8 mouse cellular contexts compared by ENCODE assay signal in genomic region chr19:57452492-57453217, GRCm38 (mm10). TPM values are rescaled to one million over a fixed set of nuclear protein-coding genes. Genes with fewer than 3 reads are reported as not detected.
DNase-seq lines count a peak whose midpoint lies in the region; ATAC-seq and TF ChIP-seq lines count a peak whose summit lies in the region.

Gene Trub1 (plus strand): TSS chr19:57452912.

- ATAC-seq in heart, embryonic 15.5 days (replicated peaks; ENCODE audit: insufficient number of reproducible peaks, insufficient read depth, low FRiP score, low read depth), result peak; percentile 95
- ATAC-seq in liver, embryonic 14.5 days (ENCODE audit: insufficient read depth), result peak; percentile 95
- ATAC-seq in neural tube, embryonic 11.5 days (ENCODE audit: insufficient read depth, low FRiP score, low TSS enrichment), result peak; percentile 92
- peak; percentile 98 for ATAC-seq in stomach, postnatal 0 days (ENCODE audit: low FRiP score, low TSS enrichment)

- peak within 1 kb of the TSS; percentile 87 for H3K27ac ChIP-seq in CH12.LX (ENCODE audit: insufficient read depth, low read depth)
- peak within 1 kb of the TSS; percentile 85 for H3K27ac ChIP-seq in forebrain, embryonic 10.5 days
- peak within 1 kb of the TSS; percentile 60 for H3K27ac ChIP-seq in heart, embryonic 15.5 days
- H3K27ac ChIP-seq in liver, embryonic 14.5 days, result no peak within 1 kb of the TSS
- H3K27ac ChIP-seq in neural tube, embryonic 11.5 days (ENCODE audit: low read depth, low read length), result no peak within 1 kb of the TSS
- peak within 1 kb of the TSS; percentile 49 for H3K27ac ChIP-seq in stomach, postnatal 0 days (replicated peaks)

- H3K79me2 ChIP-seq in CH12.LX (replicated peaks; ENCODE audit: control insufficient read depth, extremely low read depth, insufficient read depth, poor library complexity, severe bottlenecking), result peaks cover 18% of the 10 kb centered on the region

- H3K27me3 ChIP-seq in CH12.LX (replicated peaks), result no peaks in the 10 kb centered on the region
- H3K27me3 ChIP-seq in forebrain, embryonic 10.5 days (ENCODE audit: poor library complexity, severe bottlenecking), result no peaks in the 10 kb centered on the region
- no peaks in the 10 kb centered on the region for H3K27me3 ChIP-seq in heart, embryonic 15.5 days
- H3K27me3 ChIP-seq in liver, embryonic 14.5 days (ENCODE audit: control insufficient read depth, insufficient read depth, low read length), result no peaks in the 10 kb centered on the region
- no peaks in the 10 kb centered on the region for H3K27me3 ChIP-seq in neural tube, embryonic 11.5 days (ENCODE audit: control insufficient read depth, insufficient read depth, low read length)
- no peaks in the 10 kb centered on the region for H3K27me3 ChIP-seq in stomach, postnatal 0 days (ENCODE audit: control insufficient read depth, insufficient read depth, low read length)

- peaks cover 0 to 19% of the 10 kb centered on the region in 2 experiments; a peak in 2 of 4 replicates for H3K4me1 ChIP-seq in CH12.LX (ENCODE audit: control insufficient read depth in 1 of 2, insufficient read depth in 2 of 2)
- H3K4me1 ChIP-seq in forebrain, embryonic 10.5 days, result peaks cover 28% of the 10 kb centered on the region
- peaks cover 10% of the 10 kb centered on the region for H3K4me1 ChIP-seq in heart, embryonic 15.5 days (replicated peaks)
- H3K4me1 ChIP-seq in liver, embryonic 14.5 days (replicated peaks; ENCODE audit: control insufficient read depth in 2 of 2, insufficient read depth in 2 of 2, low read length in 1 of 2), result peaks cover 0 to 6% of the 10 kb centered on the region in 2 experiments; a peak in 1 of 4 replicates
- H3K4me1 ChIP-seq in neural tube, embryonic 11.5 days (ENCODE audit: control insufficient read depth, insufficient read depth, low read length), result no peaks in the 10 kb centered on the region
- no peaks in the 10 kb centered on the region for H3K4me1 ChIP-seq in stomach, postnatal 0 days (replicated peaks; ENCODE audit: control insufficient read depth, insufficient read depth)

- 5% methylated on average over 26 of the region's 26 CpGs for WGBS in forebrain, embryonic 10.5 days
- WGBS in heart, embryonic 15.5 days, result 4% methylated on average over 26 of the region's 26 CpGs
- 4% methylated on average over 26 of the region's 26 CpGs for WGBS in liver, embryonic 14.5 days (ENCODE audit: insufficient replicate concordance)
- WGBS in neural tube, embryonic 11.5 days, result 5% methylated on average over 26 of the region's 26 CpGs
- WGBS in stomach, postnatal 0 days, result 4% methylated on average over 26 of the region's 26 CpGs

- DNase-seq in CH12.LX (ENCODE audit: extremely low read depth), result peak; percentile 85
- DNase-seq in c-Kit-positive CD71-negative TER-119-negative erythroid progenitor cells, embryonic 14.5 days (ENCODE audit: low read depth), result peak; percentile 68
- DNase-seq in forebrain, embryonic 10.5 days (ENCODE audit: extremely low spot score, low spot score), result peak; percentile 82
- DNase-seq in kidney, postnatal 25 days, result peak; percentile 84 to 89
- peak; percentile 62 to 63 (median 62) for DNase-seq in liver, embryonic 14.5 days (ENCODE audit: low read depth in 3 of 3, low spot score in 3 of 3)
- peak; percentile 82 for DNase-seq in neural tube, embryonic 11.5 days (ENCODE audit: low spot score)
- DNase-seq in stomach, postnatal 0 days (ENCODE audit: low spot score), result peak; percentile 86

- peak within 1 kb of the TSS; percentile 69 for H3K9ac ChIP-seq in CH12.LX (ENCODE audit: insufficient read depth, low read depth)
- H3K9ac ChIP-seq in heart, embryonic 15.5 days, result peak within 1 kb of the TSS; percentile 74
- peak within 1 kb of the TSS; percentile 47 for H3K9ac ChIP-seq in liver, embryonic 14.5 days (replicated peaks)
- H3K9ac ChIP-seq in neural tube, embryonic 11.5 days (ENCODE audit: low read length), result peak within 1 kb of the TSS; percentile 83
- peak within 1 kb of the TSS; percentile 80 for H3K9ac ChIP-seq in stomach, postnatal 0 days (ENCODE audit: low read length)

- TF ChIP-seq EP300 in CH12.LX (IDR thresholded peaks at IDR 0.05; ENCODE audit: low read length), result no peak
- TF ChIP-seq EP300 in liver, embryonic 14.5 days (IDR thresholded peaks at IDR 0.05; ENCODE audit: low read depth), result no peak
- TF ChIP-seq EP300 in stomach, postnatal 0 days (optimal IDR thresholded peaks at IDR 0.05), result no peak

- H3K36me3 ChIP-seq in CH12.LX (replicated peaks in 1 of 2; ENCODE audit: control insufficient read depth in 1 of 2, insufficient read depth in 1 of 2, low read length in 1 of 2), result peaks cover 10 to 18% of the 10 kb centered on the region in 2 experiments
- no peaks in the 10 kb centered on the region; the same call in 1 of the 2 replicates for H3K36me3 ChIP-seq in forebrain, embryonic 10.5 days (replicated peaks)
- no peaks in the 10 kb centered on the region for H3K36me3 ChIP-seq in heart, embryonic 15.5 days
- H3K36me3 ChIP-seq in liver, embryonic 14.5 days (replicated peaks; ENCODE audit: control insufficient read depth, insufficient read depth, low read depth), result no peaks in the 10 kb centered on the region
- H3K36me3 ChIP-seq in neural tube, embryonic 11.5 days (ENCODE audit: control insufficient read depth, insufficient read depth, low read length), result no peaks in the 10 kb centered on the region
- no peaks in the 10 kb centered on the region for H3K36me3 ChIP-seq in stomach, postnatal 0 days (ENCODE audit: control insufficient read depth, insufficient read depth, low read length)

- TF ChIP-seq RAD21 in CH12.LX (IDR thresholded peaks at IDR 0.05; ENCODE audit: low read depth, low read length), result no peak

- peak within 1 kb of the TSS; percentile 73 for H3K4me2 ChIP-seq in CH12.LX (ENCODE audit: insufficient read depth, low read depth, poor library complexity, severe bottlenecking)
- H3K4me2 ChIP-seq in heart, embryonic 15.5 days, result peak within 1 kb of the TSS; percentile 62
- peak within 1 kb of the TSS; percentile 75 for H3K4me2 ChIP-seq in liver, embryonic 14.5 days (ENCODE audit: low read depth)
- H3K4me2 ChIP-seq in neural tube, embryonic 11.5 days (ENCODE audit: low read depth), result peak within 1 kb of the TSS; percentile 42
- H3K4me2 ChIP-seq in stomach, postnatal 0 days (replicated peaks; ENCODE audit: low read depth), result peak within 1 kb of the TSS; percentile 81

- in situ Hi-C loops in CH12.LX (cut with MboI; ENCODE audit: low pct_ligation_motif_present, low pct_unique_long_range_greater_than_20kb, low sequenced_read_pairs), result no loop called here

- peak; percentile 88 for TF ChIP-seq POLR2A in CH12.LX (IDR thresholded peaks at IDR 0.05; ENCODE audit: low read depth, low read length)

- TF ChIP-seq CTCF in CH12.LX (conservative IDR thresholded peaks at IDR 0.05 in 1 of 2, IDR thresholded peaks at IDR 0.05 in 1 of 2; ENCODE audit: low read depth in 2 of 2, low read length in 2 of 2), result no peak
- no peak for TF ChIP-seq CTCF in liver, embryonic 14.5 days (IDR thresholded peaks at IDR 0.05; ENCODE audit: low read depth)
- TF ChIP-seq CTCF in stomach, postnatal 0 days (IDR thresholded peaks at IDR 0.05; ENCODE audit: low read depth), result no peak

- peak within 1 kb of the TSS; percentile 77 to 84 (median 81) for H3K4me3 ChIP-seq in CH12.LX (replicated peaks in 1 of 3; ENCODE audit: low read depth in 2 of 3, low read length in 2 of 3, poor library complexity in 1 of 3)
- H3K4me3 ChIP-seq in forebrain, embryonic 10.5 days, result peak within 1 kb of the TSS; percentile 77
- peak within 1 kb of the TSS; percentile 73 for H3K4me3 ChIP-seq in heart, embryonic 15.5 days
- peak within 1 kb of the TSS; percentile 66 to 99 for H3K4me3 ChIP-seq in liver, embryonic 14.5 days (ENCODE audit: insufficient read depth in 1 of 2, low read depth in 2 of 2, low read length in 2 of 2)
- H3K4me3 ChIP-seq in neural tube, embryonic 11.5 days (ENCODE audit: low read depth, low read length), result peak within 1 kb of the TSS; percentile 73
- H3K4me3 ChIP-seq in stomach, postnatal 0 days (ENCODE audit: low read depth, low read length), result peak within 1 kb of the TSS; percentile 82

- no peaks in the 10 kb centered on the region for H3K9me3 ChIP-seq in CH12.LX (replicated peaks; ENCODE audit: low read length)
- no peaks in the 10 kb centered on the region for H3K9me3 ChIP-seq in forebrain, embryonic 10.5 days
- H3K9me3 ChIP-seq in heart, embryonic 15.5 days (replicated peaks), result no peaks in the 10 kb centered on the region
- no peaks in the 10 kb centered on the region for H3K9me3 ChIP-seq in liver, embryonic 14.5 days (ENCODE audit: control insufficient read depth, low read length)
- H3K9me3 ChIP-seq in neural tube, embryonic 11.5 days (ENCODE audit: control insufficient read depth, low read length), result no peaks in the 10 kb centered on the region
- no peaks in the 10 kb centered on the region for H3K9me3 ChIP-seq in stomach, postnatal 0 days (ENCODE audit: control insufficient read depth, low read length)

- dilution Hi-C loops in CH12.LX (cut with MboI; ENCODE audit: extremely low pct_ligation_motif_present, extremely low pct_unique_long_range_greater_than_20kb, low sequenced_read_pairs), result no loop called here

TF ChIP-seq in CH12.LX, 34 proteins besides CTCF, POLR2A, EP300 and RAD21 (continues in another document):
- TF ChIP-seq MAZ (IDR thresholded peaks at IDR 0.05; ENCODE audit: low read depth, low read length), result peak; percentile 62; the same call in 1 of the 2 replicates
- peak; percentile 99 for TF ChIP-seq MXI1 (IDR thresholded peaks at IDR 0.05; ENCODE audit: low read depth, low read length)
- no peak for TF ChIP-seq CHD1 (IDR thresholded peaks at IDR 0.05; ENCODE audit: low read depth, low read length)
- TF ChIP-seq SMC3 (IDR thresholded peaks at IDR 0.05; ENCODE audit: low read depth, low read length), result no peak
- TF ChIP-seq TCF12 (IDR thresholded peaks at IDR 0.05; ENCODE audit: low read depth, low read length), result peak; percentile 89
- TF ChIP-seq ELF1 (IDR thresholded peaks at IDR 0.05; ENCODE audit: low read depth, low read length), result peak; percentile 49; the same call in 1 of the 2 replicates
- peak; percentile 95 for TF ChIP-seq MAX (IDR thresholded peaks at IDR 0.05; ENCODE audit: low read length)
- TF ChIP-seq HCFC1 (IDR thresholded peaks at IDR 0.05; ENCODE audit: low read depth, low read length), result peak; percentile 100
- TF ChIP-seq RCOR1 (conservative IDR thresholded peaks at IDR 0.05; ENCODE audit: low read depth, low read length), result no peak
- TF ChIP-seq IRF4 (IDR thresholded peaks at IDR 0.05; ENCODE audit: low read depth, low read length), result peak; percentile 34; the same call in 1 of the 2 replicates

RNA-seq across cellular contexts. Expression of gene Trub1, which starts in this region (rescaled TPM):
- total RNA-seq in CH12.LX (2012; rRNA removed), result 35.0 and 36.4 TPM in 2 replicates
- 40.0 and 41.4 TPM in 2 replicates for total RNA-seq in CH12.LX (2014; rRNA removed)
- polyA plus RNA-seq in CH12.LX (2012; ENCODE audit: insufficient read length, low read depth), result 36.2 and 47.1 TPM in 2 replicates
- 23.4 and 25.0 TPM in 2 replicates for polyA plus RNA-seq in forebrain, embryonic 10.5 days (2016; fragmentation: Nextera tagmentation; extraction: Ambion mirVana)
- 9.6 and 12.8 TPM in 2 replicates for polyA plus RNA-seq in heart, embryonic 15.5 days (2015; fragmentation: Nextera tagmentation; extraction: Ambion mirVana)
- 4.2 and 6.7 TPM in 2 replicates for polyA plus RNA-seq in liver, embryonic 14.5 days (2012; rRNA removed)
- polyA plus RNA-seq in liver, embryonic 14.5 days (2014; fragmentation: Nextera tagmentation; extraction: Ambion mirVana), result 7.8 and 8.1 TPM in 2 replicates
- polyA plus RNA-seq in neural tube, embryonic 11.5 days (2014; fragmentation: Nextera tagmentation; extraction: Ambion mirVana), result 15.1 and 19.0 TPM in 2 replicates
- 12.1 and 15.1 TPM in 2 replicates for polyA plus RNA-seq in stomach, postnatal 0 days (2015; fragmentation: Nextera tagmentation; extraction: Ambion mirVana)

Comparison
In these comparisons a context has a peak if more than half of its experiments do, and no peak if none do; other contexts are left out.
1. H3K27ac ChIP-seq: peak in CH12.LX (single experiment), forebrain, embryonic 10.5 days (single experiment), heart, embryonic 15.5 days (single experiment) and stomach, postnatal 0 days (single experiment); none in liver, embryonic 14.5 days (single experiment) and neural tube, embryonic 11.5 days (single experiment).
2. Peak in every context shown above with its lines, with median percentiles within 50 percentile points of each other: DNase-seq, H3K4me2 ChIP-seq, H3K4me3 ChIP-seq, H3K9ac ChIP-seq and ATAC-seq.